In the genomic region with DNA sequence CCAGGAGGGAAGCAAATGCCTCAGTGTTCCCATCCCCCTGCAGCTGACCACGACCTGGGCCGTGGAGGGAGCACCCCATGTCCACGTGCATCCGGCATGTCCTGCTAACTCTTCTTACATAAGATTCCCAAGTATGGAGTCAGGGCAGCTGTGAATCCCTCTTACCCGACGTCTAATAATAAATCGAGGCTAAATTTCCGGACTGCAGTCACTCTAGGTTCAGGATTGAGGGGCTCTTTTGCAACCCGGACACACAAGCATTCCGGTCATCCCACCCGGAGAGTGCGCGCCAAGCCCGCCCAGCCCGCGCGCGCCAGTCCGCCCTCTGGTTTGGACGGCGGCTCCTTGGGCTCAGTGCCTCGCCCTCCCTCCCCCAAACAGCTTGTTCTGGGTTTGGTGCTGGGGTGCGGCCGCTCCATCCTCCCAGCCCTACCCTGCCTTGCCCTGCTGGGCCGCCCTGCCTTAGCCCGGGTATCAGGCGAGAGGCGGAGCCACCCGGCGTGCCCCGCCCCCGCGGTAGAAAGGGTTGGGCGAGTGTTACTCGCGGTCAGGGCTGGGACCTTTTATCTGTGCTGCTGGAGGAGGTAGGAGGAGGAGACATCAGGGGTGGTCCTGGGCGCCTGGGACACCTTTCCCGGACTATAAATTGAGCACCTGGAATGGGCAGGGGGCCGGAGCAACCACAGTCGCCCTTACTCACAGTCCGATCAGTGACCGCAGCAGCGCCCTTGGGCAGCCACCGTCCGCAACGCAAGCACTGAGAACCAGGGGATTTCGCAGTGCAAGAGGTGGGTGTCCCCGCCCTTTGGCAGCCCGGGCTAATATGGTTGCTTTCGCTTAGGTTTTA, we compare ENCODE assay signal across 8 mouse cellular contexts. TPM values are rescaled to one million over a fixed set of nuclear protein-coding genes. Genes with fewer than 3 reads are reported as not detected.
DNase-seq lines count a peak whose midpoint lies in the region; ATAC-seq and TF ChIP-seq lines count a peak whose summit lies in the region.

No protein-coding gene starts in this region.

- no peaks in the 10 kb centered on the region for H3K9me3 ChIP-seq in MEL (replicated peaks; ENCODE audit: insufficient read depth, low read length)
- H3K9me3 ChIP-seq in hindbrain, embryonic 11.5 days (ENCODE audit: control insufficient read depth, low read length), result no peaks in the 10 kb centered on the region

- peaks cover 0 to 30% of the 10 kb centered on the region in 2 experiments; a peak in 2 of 4 replicates for H3K36me3 ChIP-seq in MEL (ENCODE audit: control insufficient read depth in 1 of 2, insufficient read depth in 2 of 2, low read length in 2 of 2)
- H3K36me3 ChIP-seq in hindbrain, embryonic 11.5 days (ENCODE audit: control insufficient read depth, insufficient read depth, low read length), result no peaks in the 10 kb centered on the region

- WGBS in hindbrain, embryonic 11.5 days, result 17% methylated on average over 48 of the region's 50 CpGs

- no peak for TF ChIP-seq CTCF in MEL (IDR thresholded peaks at IDR 0.05 in 2 of 3, conservative IDR thresholded peaks at IDR 0.05 in 1 of 3; ENCODE audit: control insufficient read depth in 1 of 3, insufficient read depth in 1 of 3, low read depth in 2 of 3, low read length in 3 of 3, poor library complexity in 1 of 3, severe bottlenecking in 1 of 3)

- TF ChIP-seq EP300 in MEL (IDR thresholded peaks at IDR 0.05; ENCODE audit: low read depth in 1 of 2, low read length in 2 of 2), result peak; percentile 2 to 40; a peak in 1 of 4 replicates

- peak overlapping the region; percentile 89 for H3K27ac ChIP-seq in MEL (ENCODE audit: control insufficient read depth, low read depth, low read length)
- peak overlapping the region; percentile 71; the same call in 1 of the 2 replicates for H3K27ac ChIP-seq in hindbrain, embryonic 11.5 days (ENCODE audit: low read depth, low read length)

- H3K27me3 ChIP-seq in MEL (ENCODE audit: control insufficient read depth in 1 of 2, insufficient read depth in 2 of 2, low read length in 2 of 2), result no peaks in the 10 kb centered on the region
- no peaks in the 10 kb centered on the region for H3K27me3 ChIP-seq in hindbrain, embryonic 11.5 days (ENCODE audit: control insufficient read depth, insufficient read depth, low read length)

- peak; percentile 92 for ATAC-seq in hindbrain, embryonic 11.5 days (ENCODE audit: low FRiP score)

- peaks cover 12 to 26% of the 10 kb centered on the region in 2 experiments for H3K4me1 ChIP-seq in MEL (ENCODE audit: control insufficient read depth in 1 of 2, insufficient read depth in 2 of 2, low read length in 2 of 2)
- no peaks in the 10 kb centered on the region for H3K4me1 ChIP-seq in hindbrain, embryonic 11.5 days (replicated peaks; ENCODE audit: control insufficient read depth, insufficient read depth, low read length)

- peak; percentile 72 to 86 for TF ChIP-seq POLR2A in MEL (IDR thresholded peaks at IDR 0.05; ENCODE audit: control insufficient read depth in 1 of 2, insufficient read depth in 1 of 2, low read depth in 1 of 2, low read length in 2 of 2, poor library complexity in 1 of 2)

- peak overlapping the region; percentile 55 for H3K4me2 ChIP-seq in hindbrain, embryonic 11.5 days (replicated peaks; ENCODE audit: low read depth, low read length)

- peak overlapping the region; percentile 85 to 93 for H3K4me3 ChIP-seq in MEL (ENCODE audit: control insufficient read depth in 1 of 2, insufficient read depth in 1 of 2, low read depth in 2 of 2, low read length in 2 of 2)
- H3K4me3 ChIP-seq in hindbrain, embryonic 11.5 days (ENCODE audit: low read depth, low read length), result peak overlapping the region; percentile 57

- peak; percentile 96 for DNase-seq in MEL (ENCODE audit: low read depth, low spot score)
- peak; percentile 81 for DNase-seq in cerebellum, adult 8-10 months
- DNase-seq in frontal cortex, adult 2 months (ENCODE audit: extremely low spot score in 1 of 2, low spot score in 1 of 2), result peak; percentile 67 to 77
- DNase-seq in hindbrain, embryonic 11.5 days (ENCODE audit: low spot score), result peak; percentile 79
- DNase-seq in layer of hippocampus, postnatal 14 days (ENCODE audit: low spot score in 2 of 2), result peak; percentile 73 to 77
- peak; percentile 94 for DNase-seq in lung, postnatal 10 days
- peak; percentile 69 for DNase-seq in ovary, postnatal 14 days (ENCODE audit: low spot score)
- DNase-seq in thymus, postnatal 14 days, result peak; percentile 80

- H3K9ac ChIP-seq in MEL (ENCODE audit: control insufficient read depth, low read depth, low read length, poor library complexity, severe bottlenecking), result peak overlapping the region; percentile 87
- H3K9ac ChIP-seq in hindbrain, embryonic 11.5 days (ENCODE audit: low read depth, low read length), result peak overlapping the region; percentile 72

- no peak for TF ChIP-seq RAD21 in MEL (IDR thresholded peaks at IDR 0.05; ENCODE audit: low read depth, low read length)

- H3K79me2 ChIP-seq in MEL (ENCODE audit: control insufficient read depth, insufficient read depth, low read length, poor library complexity), result peaks cover 21% of the 10 kb centered on the region

TF ChIP-seq in MEL, 35 proteins besides CTCF, POLR2A, EP300 and RAD21:
- peak; percentile 46; the same call in 1 of the 2 replicates for TF ChIP-seq MEF2A (IDR thresholded peaks at IDR 0.05; ENCODE audit: extremely low read depth, insufficient replicate concordance, low read depth, low read length, poor library complexity, severe bottlenecking)
- TF ChIP-seq GATA1 (IDR thresholded peaks at IDR 0.05; ENCODE audit: low read depth, low read length), result peak; percentile 38; the same call in 1 of the 2 replicates
- TF ChIP-seq ELF1 (IDR thresholded peaks at IDR 0.05; ENCODE audit: low read depth, low read length), result no peak
- no peak for TF ChIP-seq ZNF384 (IDR thresholded peaks at IDR 0.05; ENCODE audit: low read depth, low read length)
- TF ChIP-seq USF1 (IDR thresholded peaks at IDR 0.05; ENCODE audit: low read depth, low read length), result no peak
- no peak for TF ChIP-seq ZKSCAN1 (IDR thresholded peaks at IDR 0.05; ENCODE audit: low read depth, low read length)
- TF ChIP-seq ETS1 (IDR thresholded peaks at IDR 0.05; ENCODE audit: low read depth, low read length), result 0 out of 2 replicates have a peak, but pooled peaks have one; percentile 52
- TF ChIP-seq MYC (IDR thresholded peaks at IDR 0.05; ENCODE audit: low read depth, low read length), result peak; percentile 26
- peak; percentile 28; the same call in 1 of the 2 replicates for TF ChIP-seq NRF1 (IDR thresholded peaks at IDR 0.05; ENCODE audit: insufficient read depth, low read depth, low read length, poor library complexity, severe bottlenecking)
- peak; percentile 73; the same call in 1 of the 2 replicates for TF ChIP-seq POLR2AphosphoS2 (IDR thresholded peaks at IDR 0.05; ENCODE audit: low read length)
- TF ChIP-seq ZC3H11A (IDR thresholded peaks at IDR 0.05; ENCODE audit: low read depth, low read length), result no peak
- no peak for TF ChIP-seq MYB (IDR thresholded peaks at IDR 0.05; ENCODE audit: low read depth, low read length)
- peak; percentile 84 for TF ChIP-seq NELFE (IDR thresholded peaks at IDR 0.05; ENCODE audit: low read depth, low read length)
- TF ChIP-seq BHLHE40 (IDR thresholded peaks at IDR 0.05; ENCODE audit: borderline replicate concordance, low read depth, low read length), result no peak
- peak; percentile 68; the same call in 1 of the 2 replicates for TF ChIP-seq SIN3A (IDR thresholded peaks at IDR 0.05; ENCODE audit: low read length)
- TF ChIP-seq JUND (IDR thresholded peaks at IDR 0.05; ENCODE audit: low read depth, low read length), result no peak
- TF ChIP-seq MXI1 (IDR thresholded peaks at IDR 0.05; ENCODE audit: low read depth, low read length), result peak; percentile 65; the same call in 1 of the 2 replicates
- peak; percentile 86 for TF ChIP-seq TBP (IDR thresholded peaks at IDR 0.05; ENCODE audit: low read depth, low read length)
- TF ChIP-seq MAX (IDR thresholded peaks at IDR 0.05; ENCODE audit: low read length), result peak; percentile 64
- peak; percentile 54; the same call in 1 of the 2 replicates for TF ChIP-seq MAZ (IDR thresholded peaks at IDR 0.05; ENCODE audit: low read depth, low read length)
- TF ChIP-seq ZMIZ1 (IDR thresholded peaks at IDR 0.05; ENCODE audit: low read depth, low read length), result peak; percentile 63
- TF ChIP-seq USF2 (IDR thresholded peaks at IDR 0.05; ENCODE audit: borderline replicate concordance in 1 of 2, insufficient read depth in 1 of 2, low read depth in 1 of 2, low read length in 2 of 2), result no peak
- TF ChIP-seq KAT2A (conservative IDR thresholded peaks at IDR 0.05; ENCODE audit: low read depth, low read length), result no peak; the same call in 1 of the 2 replicates
- peak; percentile 62; the same call in 1 of the 2 replicates for TF ChIP-seq TCF12 (IDR thresholded peaks at IDR 0.05; ENCODE audit: low read depth, low read length)
- TF ChIP-seq HCFC1 (IDR thresholded peaks at IDR 0.05; ENCODE audit: low read depth, low read length), result peak; percentile 69; the same call in 1 of the 2 replicates
- TF ChIP-seq E2F4 (IDR thresholded peaks at IDR 0.05; ENCODE audit: borderline replicate concordance, low read depth, low read length), result peak; percentile 77; the same call in 1 of the 2 replicates

RNA-seq across cellular contexts. Expression of a gene that starts 2.3 kb away (rescaled TPM):
- 41.2 and 50.5 TPM in 2 replicates for total RNA-seq in MEL (2012; rRNA removed)
- 10 to 100 TPM in 1 of 2 experiments, not detected in 1; 60.1 TPM for polyA plus RNA-seq in MEL (2012; ENCODE audit: insufficient read depth in 1 of 2, insufficient read length in 2 of 2, low read depth in 1 of 2, low replicate concordance in 2 of 2, missing spikeins in 1 of 2)
- 90.0 and 102 TPM in 2 replicates for polyA plus RNA-seq in frontal cortex, adult 2 months (2012; rRNA removed)
- polyA plus RNA-seq in hindbrain, embryonic 11.5 days (2014; fragmentation: Nextera tagmentation; extraction: Ambion mirVana), result 36.5 and 41.3 TPM in 2 replicates
- total RNA-seq in layer of hippocampus, postnatal 14 days (2021), result 10 to 100 TPM; 78.2 to 81.2 TPM

Comparison
In these comparisons a context has a peak if more than half of its experiments do, and no peak if none do; other contexts are left out.
1. Peak in every context shown above with its lines: DNase-seq, ATAC-seq, H3K4me3 ChIP-seq and H3K27ac ChIP-seq.